Mouse (Mus musculus): ENCODE measurements around the gene Cacna1h. TPM values are rescaled to one million over a fixed set of nuclear protein-coding genes. Genes with fewer than 3 reads are reported as not detected.

The Cacna1h gene
- polyA plus RNA-seq, 1 experiment from 2014 or later: 8.8 TPM

GRCm38 (mm10) chr17:25366005-25366404 is 67.6 kb downstream of the Cacna1h start, which contains the start of gene Tpsb2:
Gene Tpsb2, plus strand, starts transcription at chr17:25366305.
- 0 out of 2 replicates have a peak, but pooled peaks cover 4% of the 10 kb centered on the region for H3K27me3 ChIP-seq (ENCODE audit: control insufficient read depth, insufficient read depth, low read length)
- no peak within 1 kb of the TSS for H3K4me2 ChIP-seq (ENCODE audit: low read length)
- ATAC-seq (ENCODE audit: insufficient number of reproducible peaks, insufficient read depth, low FRiP score, low read depth): no peak
- H3K4me3 ChIP-seq (ENCODE audit: control insufficient read depth in 1 of 2, insufficient read depth in 1 of 2, low read depth in 1 of 2, low read length in 2 of 2): no peak within 1 kb of the TSS
- no peak within 1 kb of the TSS for H3K9ac ChIP-seq (ENCODE audit: low read length)
- no peaks in the 10 kb centered on the region for H3K36me3 ChIP-seq (ENCODE audit: control insufficient read depth, insufficient read depth, low read length)
- H3K27ac ChIP-seq (replicated peaks in 1 of 2; ENCODE audit: control insufficient read depth in 1 of 2, insufficient read depth in 1 of 2, low read depth in 2 of 2, low read length in 2 of 2): no peak within 1 kb of the TSS
- no peaks in the 10 kb centered on the region for H3K9me3 ChIP-seq (ENCODE audit: control insufficient read depth, low read length)
- WGBS: 71% methylated on average over 2 of the region's 2 CpGs
- no peaks in the 10 kb centered on the region for H3K4me1 ChIP-seq (ENCODE audit: control insufficient read depth in 2 of 2, insufficient read depth in 2 of 2, low read length in 2 of 2)

DNA sequence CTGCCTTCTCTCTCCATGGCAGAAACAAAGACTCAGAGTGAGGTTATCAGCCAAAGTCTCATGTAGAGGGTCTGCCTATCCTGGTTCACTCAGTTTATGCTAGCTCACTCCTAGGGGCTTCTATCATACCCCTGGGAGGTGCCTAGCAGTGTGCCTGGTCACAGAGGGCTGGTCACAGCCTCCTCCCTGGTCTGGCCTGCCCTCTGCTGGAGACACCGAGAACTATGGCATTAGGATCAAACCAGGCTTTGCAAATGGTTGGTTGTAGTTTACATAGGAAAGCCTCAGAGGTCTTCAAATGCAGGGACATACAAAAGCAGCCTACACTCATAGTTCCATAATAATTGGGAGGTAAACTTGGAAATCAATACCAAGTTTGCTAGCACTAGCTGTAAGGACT is 69.9 kb downstream of the Cacna1h start:
- H3K4me1 ChIP-seq (ENCODE audit: control insufficient read depth in 2 of 2, insufficient read depth in 2 of 2, low read length in 2 of 2): no peaks in the 10 kb centered on the region
- 11% methylated on average over 1 of the region's 1 CpGs for WGBS
- no peak overlapping the region for H3K9ac ChIP-seq (ENCODE audit: low read length)
- no peak overlapping the region for H3K27ac ChIP-seq (replicated peaks in 1 of 2; ENCODE audit: control insufficient read depth in 1 of 2, insufficient read depth in 1 of 2, low read depth in 2 of 2, low read length in 2 of 2)
- H3K36me3 ChIP-seq (ENCODE audit: control insufficient read depth, insufficient read depth, low read length): no peaks in the 10 kb centered on the region
- H3K9me3 ChIP-seq (ENCODE audit: control insufficient read depth, low read length): no peaks in the 10 kb centered on the region
- no peak for ATAC-seq (ENCODE audit: insufficient number of reproducible peaks, insufficient read depth, low FRiP score, low read depth)
- H3K4me2 ChIP-seq (ENCODE audit: low read length): no peak overlapping the region
- 0 out of 2 replicates have a peak, but pooled peaks cover 4% of the 10 kb centered on the region for H3K27me3 ChIP-seq (ENCODE audit: control insufficient read depth, insufficient read depth, low read length)
- no peak overlapping the region for H3K4me3 ChIP-seq (ENCODE audit: control insufficient read depth in 1 of 2, insufficient read depth in 1 of 2, low read depth in 1 of 2, low read length in 2 of 2)

GRCm38 (mm10) chr17:25361291-25361690 is 72.3 kb downstream of the Cacna1h start:
- ATAC-seq (ENCODE audit: insufficient number of reproducible peaks, insufficient read depth, low FRiP score, low read depth): no peak
- H3K4me2 ChIP-seq (ENCODE audit: low read length): no peak overlapping the region
- no peak overlapping the region for H3K27ac ChIP-seq (replicated peaks in 1 of 2; ENCODE audit: control insufficient read depth in 1 of 2, insufficient read depth in 1 of 2, low read depth in 2 of 2, low read length in 2 of 2)
- 57% methylated on average over 2 of the region's 2 CpGs for WGBS
- H3K27me3 ChIP-seq (ENCODE audit: control insufficient read depth, insufficient read depth, low read length): 0 out of 2 replicates have a peak, but pooled peaks cover 4% of the 10 kb centered on the region
- no peaks in the 10 kb centered on the region for H3K36me3 ChIP-seq (ENCODE audit: control insufficient read depth, insufficient read depth, low read length)
- no peak overlapping the region for H3K4me3 ChIP-seq (ENCODE audit: control insufficient read depth in 1 of 2, insufficient read depth in 1 of 2, low read depth in 1 of 2, low read length in 2 of 2)
- H3K4me1 ChIP-seq (ENCODE audit: control insufficient read depth in 2 of 2, insufficient read depth in 2 of 2, low read length in 2 of 2): no peaks in the 10 kb centered on the region
- H3K9me3 ChIP-seq (ENCODE audit: control insufficient read depth, low read length): no peaks in the 10 kb centered on the region
- no peak overlapping the region for H3K9ac ChIP-seq (ENCODE audit: low read length)

- no peaks in the 10 kb centered on the region for H3K36me3 ChIP-seq (ENCODE audit: control insufficient read depth, insufficient read depth, low read length)
- no peak within 1 kb of the TSS for H3K9ac ChIP-seq (ENCODE audit: low read length)
- H3K4me1 ChIP-seq (ENCODE audit: control insufficient read depth in 2 of 2, insufficient read depth in 2 of 2, low read length in 2 of 2): no peaks in the 10 kb centered on the region
- no peak within 1 kb of the TSS for H3K4me3 ChIP-seq (ENCODE audit: control insufficient read depth in 1 of 2, insufficient read depth in 1 of 2, low read depth in 1 of 2, low read length in 2 of 2)
- no peaks in the 10 kb centered on the region; the same call in 1 of the 2 replicates for H3K27me3 ChIP-seq (ENCODE audit: control insufficient read depth, insufficient read depth, low read length)
- no peak for ATAC-seq (ENCODE audit: insufficient number of reproducible peaks, insufficient read depth, low FRiP score, low read depth)
- no peaks in the 10 kb centered on the region for H3K9me3 ChIP-seq (ENCODE audit: control insufficient read depth, low read length)
- no peak within 1 kb of the TSS for H3K4me2 ChIP-seq (ENCODE audit: low read length)
- WGBS: 82% methylated on average over 4 of the region's 4 CpGs
- H3K27ac ChIP-seq (replicated peaks in 1 of 2; ENCODE audit: control insufficient read depth in 1 of 2, insufficient read depth in 1 of 2, low read depth in 2 of 2, low read length in 2 of 2): no peak within 1 kb of the TSS
Observed at GRCm38 (mm10) chr17:25345462-25345861, 88.1 kb downstream of the Cacna1h start, which contains the start of gene Tpsab1. Gene Tpsab1, minus strand, starts transcription at chr17:25345562.

DNA sequence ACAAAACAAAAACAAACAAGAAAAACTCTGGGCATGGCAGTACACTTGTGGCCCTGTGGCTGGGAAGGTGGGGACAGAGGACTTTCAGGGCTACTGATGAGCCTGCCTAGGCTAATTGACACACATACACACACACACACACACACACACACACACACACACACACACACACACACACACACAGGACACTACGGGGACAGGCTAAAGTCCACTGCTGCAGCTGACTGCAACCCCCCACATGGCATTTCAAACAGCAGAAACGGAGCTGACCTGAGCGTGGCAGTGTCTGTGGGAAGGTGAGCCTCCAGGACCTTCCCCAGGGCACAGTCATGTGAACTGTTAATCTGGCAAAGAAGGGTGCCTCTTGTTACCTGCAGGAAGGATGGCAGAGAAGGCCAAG is 92.1 kb downstream of the Cacna1h start:
- H3K27ac ChIP-seq (replicated peaks in 1 of 2; ENCODE audit: control insufficient read depth in 1 of 2, insufficient read depth in 1 of 2, low read depth in 2 of 2, low read length in 2 of 2): no peak overlapping the region
- H3K9ac ChIP-seq (ENCODE audit: low read length): no peak overlapping the region
- H3K4me2 ChIP-seq (ENCODE audit: low read length): no peak overlapping the region
- WGBS: 70% methylated on average over 3 of the region's 3 CpGs
- no peak for ATAC-seq (ENCODE audit: insufficient number of reproducible peaks, insufficient read depth, low FRiP score, low read depth)
- H3K36me3 ChIP-seq (ENCODE audit: control insufficient read depth, insufficient read depth, low read length): no peaks in the 10 kb centered on the region
- no peaks in the 10 kb centered on the region for H3K4me1 ChIP-seq (ENCODE audit: control insufficient read depth in 2 of 2, insufficient read depth in 2 of 2, low read length in 2 of 2)
- H3K27me3 ChIP-seq (ENCODE audit: control insufficient read depth, insufficient read depth, low read length): no peaks in the 10 kb centered on the region; the same call in 1 of the 2 replicates
- no peaks in the 10 kb centered on the region; the same call in 1 of the 2 replicates for H3K9me3 ChIP-seq (ENCODE audit: control insufficient read depth, low read length)
- no peak overlapping the region for H3K4me3 ChIP-seq (ENCODE audit: control insufficient read depth in 1 of 2, insufficient read depth in 1 of 2, low read depth in 1 of 2, low read length in 2 of 2)

DNA sequence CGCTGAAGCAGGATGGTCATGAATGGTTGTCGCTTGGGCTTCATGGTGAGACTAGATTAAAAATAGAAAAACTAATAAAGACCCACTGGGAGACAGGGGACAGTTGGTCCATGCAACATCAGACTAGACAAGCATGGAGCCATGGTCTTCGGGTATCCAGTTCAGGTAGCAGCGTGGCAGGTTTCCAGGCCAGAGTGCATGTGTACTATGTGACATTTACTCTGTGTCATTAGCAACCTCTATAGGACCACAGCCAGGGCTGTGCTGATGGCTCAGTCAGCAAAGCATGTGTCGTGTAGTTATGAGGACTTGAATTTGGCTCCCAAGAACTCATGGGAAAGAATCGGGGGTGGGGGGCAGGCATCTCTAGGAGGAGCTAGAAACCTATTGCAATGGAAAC is 93.6 kb downstream of the Cacna1h start:
- WGBS: 77% methylated on average over 6 of the region's 6 CpGs
- H3K36me3 ChIP-seq (ENCODE audit: control insufficient read depth, insufficient read depth, low read length): no peaks in the 10 kb centered on the region
- H3K4me1 ChIP-seq (ENCODE audit: control insufficient read depth in 2 of 2, insufficient read depth in 2 of 2, low read length in 2 of 2): no peaks in the 10 kb centered on the region
- H3K4me3 ChIP-seq (ENCODE audit: control insufficient read depth in 1 of 2, insufficient read depth in 1 of 2, low read depth in 1 of 2, low read length in 2 of 2): no peak overlapping the region
- H3K27ac ChIP-seq (replicated peaks in 1 of 2; ENCODE audit: control insufficient read depth in 1 of 2, insufficient read depth in 1 of 2, low read depth in 2 of 2, low read length in 2 of 2): no peak overlapping the region
- H3K4me2 ChIP-seq (ENCODE audit: low read length): no peak overlapping the region
- no peaks in the 10 kb centered on the region; the same call in 1 of the 2 replicates for H3K9me3 ChIP-seq (ENCODE audit: control insufficient read depth, low read length)
- H3K9ac ChIP-seq (ENCODE audit: low read length): no peak overlapping the region
- H3K27me3 ChIP-seq (ENCODE audit: control insufficient read depth, insufficient read depth, low read length): no peaks in the 10 kb centered on the region; the same call in 1 of the 2 replicates
- no peak for ATAC-seq (ENCODE audit: insufficient number of reproducible peaks, insufficient read depth, low FRiP score, low read depth)

GRCm38 (mm10) chr17:25338218-25338617 is 95.4 kb downstream of the Cacna1h start:
- H3K4me3 ChIP-seq (ENCODE audit: control insufficient read depth in 1 of 2, insufficient read depth in 1 of 2, low read depth in 1 of 2, low read length in 2 of 2): no peak overlapping the region
- no peaks in the 10 kb centered on the region for H3K36me3 ChIP-seq (ENCODE audit: control insufficient read depth, insufficient read depth, low read length)
- no peak overlapping the region for H3K9ac ChIP-seq (ENCODE audit: low read length)
- no peak overlapping the region for H3K27ac ChIP-seq (replicated peaks in 1 of 2; ENCODE audit: control insufficient read depth in 1 of 2, insufficient read depth in 1 of 2, low read depth in 2 of 2, low read length in 2 of 2)
- no peak for ATAC-seq (ENCODE audit: insufficient number of reproducible peaks, insufficient read depth, low FRiP score, low read depth)
- H3K4me2 ChIP-seq (ENCODE audit: low read length): no peak overlapping the region
- H3K27me3 ChIP-seq (ENCODE audit: control insufficient read depth, insufficient read depth, low read length): peaks cover 6% of the 10 kb centered on the region
- H3K9me3 ChIP-seq (ENCODE audit: control insufficient read depth, low read length): no peaks in the 10 kb centered on the region; the same call in 1 of the 2 replicates
- no peaks in the 10 kb centered on the region for H3K4me1 ChIP-seq (ENCODE audit: control insufficient read depth in 2 of 2, insufficient read depth in 2 of 2, low read length in 2 of 2)
- WGBS: 87% methylated on average over 4 of the region's 4 CpGs

DNA sequence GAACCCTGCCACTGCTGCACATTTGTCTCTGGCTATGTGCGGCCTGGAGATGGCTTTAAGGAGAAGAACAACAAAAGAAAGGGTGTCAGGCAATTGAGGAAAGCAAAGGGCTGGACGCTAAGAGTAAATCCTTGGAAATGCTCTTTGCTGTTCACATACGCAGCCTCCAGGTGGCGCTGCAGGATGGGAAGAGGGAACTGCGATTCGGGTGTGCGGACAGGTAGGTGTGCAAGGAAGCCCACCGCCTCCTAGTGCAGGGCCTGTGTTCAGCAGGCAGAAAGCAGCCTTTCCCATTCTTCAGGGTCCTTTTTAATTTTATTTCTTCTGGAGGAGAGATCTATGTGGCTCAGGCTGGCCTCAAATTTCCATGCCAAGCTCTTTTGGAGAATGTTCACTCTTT is 99.6 kb downstream of the Cacna1h start:
- no peaks in the 10 kb centered on the region; the same call in 1 of the 2 replicates for H3K9me3 ChIP-seq (ENCODE audit: control insufficient read depth, low read length)
- ATAC-seq (ENCODE audit: insufficient number of reproducible peaks, insufficient read depth, low FRiP score, low read depth): no peak
- H3K4me2 ChIP-seq (ENCODE audit: low read length): no peak overlapping the region
- H3K4me1 ChIP-seq (ENCODE audit: control insufficient read depth in 2 of 2, insufficient read depth in 2 of 2, low read length in 2 of 2): no peaks in the 10 kb centered on the region
- H3K27ac ChIP-seq (replicated peaks in 1 of 2; ENCODE audit: control insufficient read depth in 1 of 2, insufficient read depth in 1 of 2, low read depth in 2 of 2, low read length in 2 of 2): no peak overlapping the region
- H3K27me3 ChIP-seq (ENCODE audit: control insufficient read depth, insufficient read depth, low read length): peaks cover 17% of the 10 kb centered on the region
- H3K9ac ChIP-seq (ENCODE audit: low read length): no peak overlapping the region
- H3K4me3 ChIP-seq (ENCODE audit: control insufficient read depth in 1 of 2, insufficient read depth in 1 of 2, low read depth in 1 of 2, low read length in 2 of 2): no peak overlapping the region
- WGBS: under 1% methylated on average over 8 of the region's 8 CpGs
- no peaks in the 10 kb centered on the region for H3K36me3 ChIP-seq (ENCODE audit: control insufficient read depth, insufficient read depth, low read length)
